Mouse (Mus musculus): ENCODE data around the gene Glipr1. TPM values are rescaled to one million over a fixed set of nuclear protein-coding genes. Genes with fewer than 3 reads are reported as not detected.

Gene Glipr1
- polyA plus RNA-seq, 1 experiment from 2014 or later = 387 TPM

GRCm38 (mm10) chr10:111995803-111996548, 6.5 kb downstream of the Glipr1 start:
- 0% methylated on average over 10 of the region's 11 CpGs for whole genome bisulfite sequencing (ENCODE audit: missing documents)
- peak overlapping the region; percentile 95 for H3K27ac ChIP-seq
- H3K4me3 ChIP-seq (ENCODE audit: inconsistent target) = peak overlapping the region; percentile 66
- H3K79me2 ChIP-seq (ENCODE audit: inconsistent target) = peaks cover 78% of the 10 kb centered on the region
- H3K36me3 ChIP-seq (ENCODE audit: inconsistent target) = peaks cover 10% of the 10 kb centered on the region; the same call in 1 of the 2 replicates

DNA sequence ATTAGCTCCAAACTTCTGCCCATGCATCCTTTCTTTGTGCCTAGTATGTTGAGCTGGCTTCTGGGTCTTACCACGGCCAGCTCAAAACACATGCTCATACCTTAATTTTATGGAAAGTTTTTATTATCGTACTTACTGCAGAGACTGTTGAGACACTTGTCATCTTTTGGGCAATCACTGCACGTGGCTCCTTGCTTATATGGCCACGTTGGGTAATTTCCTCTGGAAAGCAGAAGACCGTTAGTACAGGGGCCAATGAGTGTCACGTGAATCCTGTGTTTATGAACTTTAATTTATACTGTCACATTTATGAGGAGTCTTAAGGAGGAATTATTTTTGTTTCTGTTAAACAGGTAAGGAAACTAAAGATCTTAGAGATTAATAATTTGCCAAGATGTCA, 16.0 kb downstream of the Glipr1 start:
- Histone ChIP-seq H3K4me3 (ENCODE audit: inconsistent target) (no peak overlapping the region), H3K27ac (peak overlapping the region; percentile 72), H3K36me3 (ENCODE audit: inconsistent target) (peaks cover 65% of the 10 kb centered on the region), H3K79me2 (ENCODE audit: inconsistent target) (peaks cover 60% of the 10 kb centered on the region)
- WGBS (ENCODE audit: missing documents) = 11% methylated on average over 6 of the region's 6 CpGs

DNA sequence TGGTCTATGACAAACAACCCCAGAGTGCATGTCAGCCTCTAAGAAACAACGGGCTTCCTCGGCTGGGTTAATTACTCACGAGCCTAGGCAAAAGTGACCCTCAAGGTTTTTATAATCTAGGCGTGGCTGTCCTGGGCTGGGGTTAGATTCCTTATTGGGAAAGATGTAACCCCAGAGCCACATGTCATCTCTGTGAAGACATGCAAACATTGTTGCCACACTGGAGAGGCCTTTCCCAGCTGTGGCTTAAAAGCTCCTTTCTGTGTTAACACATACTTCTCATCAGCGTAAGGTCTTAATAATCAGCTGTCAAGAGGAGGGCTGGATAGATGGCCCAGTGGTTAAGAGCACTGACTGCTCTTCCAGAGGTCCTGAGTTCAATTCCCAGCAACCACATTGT, 19.4 kb downstream of the Glipr1 start:
- Histone ChIP-seq H3K4me3 (ENCODE audit: inconsistent target) (no peak overlapping the region), H3K27ac (no peak overlapping the region), H3K79me2 (ENCODE audit: inconsistent target) (peaks cover 48% of the 10 kb centered on the region), H3K36me3 (ENCODE audit: inconsistent target) (peaks cover 61% of the 10 kb centered on the region)
- 65% methylated on average over 5 of the region's 5 CpGs for WGBS (ENCODE audit: missing documents)

GRCm38 (mm10) chr10:111977584-111977983, 24.8 kb downstream of the Glipr1 start:
- H3K79me2 ChIP-seq (ENCODE audit: inconsistent target) = peaks cover 76% of the 10 kb centered on the region
- no peak overlapping the region for H3K4me3 ChIP-seq (ENCODE audit: inconsistent target)
- WGBS (ENCODE audit: missing documents) = 27% methylated on average over 5 of the region's 5 CpGs
- peaks cover 51% of the 10 kb centered on the region; the same call in 1 of the 2 replicates for H3K36me3 ChIP-seq (ENCODE audit: inconsistent target)
- no peak overlapping the region for H3K27ac ChIP-seq

DNA sequence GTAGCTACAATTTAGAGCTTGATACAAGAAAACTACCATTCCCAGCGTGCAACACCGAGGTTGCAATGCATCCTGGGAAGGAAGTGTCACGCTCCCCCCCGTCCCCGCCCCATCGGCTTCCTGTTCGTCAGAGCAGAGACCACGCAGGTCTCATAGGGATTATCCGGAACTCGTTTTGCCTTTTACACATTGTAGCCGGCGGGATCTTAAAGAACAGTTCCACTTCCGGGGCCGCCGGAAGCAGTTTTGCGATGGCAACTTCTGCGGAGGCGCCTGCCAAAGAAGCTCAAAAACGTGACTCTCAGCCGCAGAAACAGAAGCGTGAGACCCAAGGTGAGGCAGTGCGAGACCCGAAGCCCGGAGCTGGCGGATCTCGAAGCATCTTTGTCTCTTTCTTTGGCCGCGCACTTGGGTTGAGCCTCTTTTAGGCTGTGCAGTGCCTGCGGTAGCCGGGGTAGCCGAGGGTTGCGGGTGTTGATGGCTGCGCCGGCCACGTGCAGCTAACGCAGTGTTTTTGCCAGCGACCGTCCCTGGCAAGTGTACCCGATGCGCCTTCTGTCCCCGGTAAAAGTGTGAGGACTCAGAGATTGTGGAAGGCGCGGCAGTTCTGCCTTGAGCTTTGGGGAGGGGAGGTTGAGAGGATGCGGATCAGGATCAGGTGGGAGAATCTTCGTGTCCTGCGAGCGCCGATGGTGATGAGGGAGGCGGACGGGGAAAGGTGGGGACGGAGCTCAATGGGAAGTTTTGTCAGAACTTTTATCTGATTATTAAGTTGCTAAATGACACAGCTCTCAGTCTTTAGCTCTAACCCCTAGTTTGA, 29.7 kb downstream of the Glipr1 start, which contains the start of gene Krr1:
Gene Krr1, plus strand, starts transcription at position 123 of the 820 bp plus-strand sequence.
- H3K27ac ChIP-seq = peak within 1 kb of the TSS; percentile 59
- WGBS (ENCODE audit: missing documents) = 0% methylated on average over 47 of the region's 51 CpGs
- peaks cover 21% of the 10 kb centered on the region; the same call in 1 of the 2 replicates for H3K36me3 ChIP-seq (ENCODE audit: inconsistent target)
- H3K4me3 ChIP-seq (ENCODE audit: inconsistent target) = peak within 1 kb of the TSS; percentile 97
- peaks cover 52% of the 10 kb centered on the region for H3K79me2 ChIP-seq (ENCODE audit: inconsistent target)

- peaks cover 43% of the 10 kb centered on the region for H3K79me2 ChIP-seq (ENCODE audit: inconsistent target)
- H3K27ac ChIP-seq = no peak overlapping the region
- H3K4me3 ChIP-seq (ENCODE audit: inconsistent target) = no peak overlapping the region
- WGBS (ENCODE audit: missing documents) = 81% methylated on average over 3 of the region's 3 CpGs
- H3K36me3 ChIP-seq (ENCODE audit: inconsistent target) = peaks cover 15% of the 10 kb centered on the region; the same call in 1 of the 2 replicates
These were observed 30.5 kb downstream of the Glipr1 start for GRCm38 (mm10) chr10:111971929-111972328.

GRCm38 (mm10) chr10:111966394-111966793, 36.0 kb downstream of the Glipr1 start:
- WGBS (ENCODE audit: missing documents) = 70% methylated on average over 4 of the region's 4 CpGs
- Histone ChIP-seq H3K4me3 (ENCODE audit: inconsistent target) (no peak overlapping the region), H3K36me3 (ENCODE audit: inconsistent target) (no peaks in the 10 kb centered on the region), H3K79me2 (ENCODE audit: inconsistent target) (no peaks in the 10 kb centered on the region), H3K27ac (no peak overlapping the region)

GRCm38 (mm10) chr10:111960459-111960858, 42.0 kb downstream of the Glipr1 start:
- Histone ChIP-seq H3K79me2 (ENCODE audit: inconsistent target) (no peaks in the 10 kb centered on the region), H3K27ac (no peak overlapping the region), H3K4me3 (ENCODE audit: inconsistent target) (no peak overlapping the region), H3K36me3 (ENCODE audit: inconsistent target) (no peaks in the 10 kb centered on the region)
- WGBS (ENCODE audit: missing documents) = 49% methylated on average over 6 of the region's 6 CpGs

- no peaks in the 10 kb centered on the region for H3K79me2 ChIP-seq (ENCODE audit: inconsistent target)
- no peak overlapping the region for H3K4me3 ChIP-seq (ENCODE audit: inconsistent target)
- no peak overlapping the region for H3K27ac ChIP-seq
- H3K36me3 ChIP-seq (ENCODE audit: inconsistent target) = no peaks in the 10 kb centered on the region
- 55% methylated on average over 2 of the region's 2 CpGs for WGBS (ENCODE audit: missing documents)
These were observed 43.1 kb downstream of the Glipr1 start for GRCm38 (mm10) chr10:111959353-111959752.

DNA sequence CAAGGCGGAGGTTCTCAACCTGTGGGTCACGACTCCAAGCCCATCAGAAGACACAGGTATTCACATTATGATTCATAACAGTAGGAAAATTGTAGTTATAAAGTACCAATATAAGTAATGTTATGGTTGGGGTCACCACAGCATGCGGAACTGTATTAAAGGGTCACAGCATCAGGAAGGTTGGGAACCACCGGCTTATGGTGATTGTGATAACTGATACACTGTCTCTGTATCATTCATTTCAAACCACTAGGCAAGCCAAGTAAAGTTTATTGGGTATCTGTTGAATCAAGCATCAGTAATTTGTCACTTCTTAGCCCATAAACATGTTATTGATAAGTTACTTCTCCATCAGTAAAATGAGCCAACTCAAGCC, 44.4 kb downstream of the Glipr1 start:
- 44% methylated on average over 4 of the region's 4 CpGs for WGBS (ENCODE audit: missing documents)
- Histone ChIP-seq H3K36me3 (ENCODE audit: inconsistent target) (no peaks in the 10 kb centered on the region), H3K4me3 (ENCODE audit: inconsistent target) (no peak overlapping the region), H3K27ac (no peak overlapping the region), H3K79me2 (ENCODE audit: inconsistent target) (no peaks in the 10 kb centered on the region)

GRCm38 (mm10) chr10:111957271-111958045, 45.0 kb downstream of the Glipr1 start:
- Histone ChIP-seq H3K27ac (no peak overlapping the region), H3K79me2 (ENCODE audit: inconsistent target) (no peaks in the 10 kb centered on the region), H3K36me3 (ENCODE audit: inconsistent target) (no peaks in the 10 kb centered on the region), H3K4me3 (ENCODE audit: inconsistent target) (no peak overlapping the region)
- WGBS (ENCODE audit: missing documents) = 63% methylated on average over 10 of the region's 10 CpGs

DNA sequence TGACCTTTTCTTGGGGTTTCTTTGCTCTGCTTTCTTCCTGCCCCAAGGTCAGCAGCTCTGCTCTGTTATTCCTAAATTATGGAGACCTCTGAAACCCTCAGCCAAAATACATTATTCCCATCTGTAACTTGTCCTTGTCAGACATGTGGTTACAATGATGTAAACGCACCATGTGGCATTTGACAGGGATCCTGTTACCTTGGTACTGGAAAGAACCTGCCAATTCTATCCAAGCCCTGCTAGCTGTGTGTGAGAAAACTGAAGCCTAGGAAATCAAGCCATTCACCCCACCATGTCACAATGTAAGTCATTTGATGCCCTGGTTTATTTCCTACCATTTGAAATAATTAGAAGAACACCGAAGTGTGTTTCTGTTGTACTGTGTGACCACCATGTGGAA, 46.6 kb downstream of the Glipr1 start:
- WGBS (ENCODE audit: missing documents) = 80% methylated on average over 2 of the region's 2 CpGs
- H3K4me3 ChIP-seq (ENCODE audit: inconsistent target) = no peak overlapping the region
- no peaks in the 10 kb centered on the region for H3K79me2 ChIP-seq (ENCODE audit: inconsistent target)
- no peaks in the 10 kb centered on the region for H3K36me3 ChIP-seq (ENCODE audit: inconsistent target)
- no peak overlapping the region for H3K27ac ChIP-seq

DNA sequence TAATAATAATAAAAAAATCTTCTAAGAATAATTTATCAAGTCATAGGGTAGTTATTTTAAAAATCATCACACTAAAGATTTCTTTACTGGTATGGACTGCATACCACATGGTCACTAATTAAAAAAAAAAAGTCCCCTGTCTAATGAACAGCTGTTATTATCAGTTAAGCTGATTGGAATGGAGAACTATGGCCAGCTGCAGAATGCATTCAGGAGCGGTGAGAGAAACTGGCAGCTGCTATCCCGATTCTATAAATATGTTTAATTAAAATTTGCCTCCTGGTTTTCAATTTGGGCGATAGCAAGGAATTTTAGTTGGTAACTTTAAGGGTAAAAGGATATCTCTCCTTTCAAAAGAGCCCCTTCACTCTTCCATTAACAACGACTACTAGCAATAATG, 53.4 kb downstream of the Glipr1 start:
- H3K27ac ChIP-seq = no peak overlapping the region
- no peak overlapping the region for H3K4me3 ChIP-seq (ENCODE audit: inconsistent target)
- WGBS (ENCODE audit: missing documents) = 75% methylated on average over 4 of the region's 4 CpGs
- no peaks in the 10 kb centered on the region for H3K79me2 ChIP-seq (ENCODE audit: inconsistent target)
- no peaks in the 10 kb centered on the region for H3K36me3 ChIP-seq (ENCODE audit: inconsistent target)

DNA sequence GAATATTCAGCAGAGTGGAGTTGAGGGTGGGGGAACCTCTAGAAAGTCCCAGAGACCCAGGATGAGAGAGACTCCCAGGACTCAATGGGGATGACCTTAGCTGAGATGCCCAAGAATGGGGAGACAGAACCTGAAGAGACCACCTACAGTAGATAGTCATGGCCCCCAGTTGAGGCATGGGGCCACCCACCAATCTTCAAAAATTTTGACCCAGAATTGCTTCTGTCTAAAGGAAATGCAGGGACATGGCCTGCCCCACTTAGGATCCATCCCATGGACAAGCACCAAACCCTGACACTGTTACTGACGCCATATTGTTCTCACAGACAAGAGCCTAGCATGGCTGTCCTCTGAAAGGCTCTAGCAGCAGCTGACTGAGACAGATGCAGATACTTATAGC, 54.4 kb downstream of the Glipr1 start:
- Histone ChIP-seq H3K27ac (no peak overlapping the region), H3K79me2 (ENCODE audit: inconsistent target) (no peaks in the 10 kb centered on the region), H3K4me3 (ENCODE audit: inconsistent target) (no peak overlapping the region), H3K36me3 (ENCODE audit: inconsistent target) (no peaks in the 10 kb centered on the region)
- 93% methylated on average over 1 of the region's 1 CpGs for WGBS (ENCODE audit: missing documents)

All from macrophage (primary cell).